Mouse (Mus musculus): ENCODE data around the gene Colca2.

Gene Colca2

GRCm38 (mm10) chr9:51278500-51279381 lies at the start of gene Colca2:
Colca2 (minus strand) TSS chr9:51278569.
- DNase-seq: peak; percentile 83

DNA sequence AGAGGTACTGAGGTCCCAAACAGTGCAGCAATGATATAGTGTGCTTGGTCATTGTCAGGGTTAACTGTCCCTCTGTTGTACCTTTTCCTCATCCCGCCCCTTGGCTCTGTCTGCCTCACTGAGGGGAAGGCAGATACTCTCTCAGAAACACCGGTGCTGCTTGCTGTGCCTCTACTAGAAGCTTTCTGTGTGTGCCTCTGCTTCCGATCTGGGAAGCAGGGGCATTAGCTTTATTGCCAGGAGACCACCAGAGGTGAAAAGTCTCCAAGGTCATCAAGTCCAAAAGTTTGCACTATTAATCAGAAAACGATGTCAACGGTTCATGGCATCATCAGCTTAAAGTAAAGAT lies 49.2 kb upstream of the Colca2 start:
- no peak for DNase-seq

GRCm38 (mm10) chr9:51326619-51327554 lies 48.5 kb upstream of the Colca2 start:
- no peak for DNase-seq

DNA sequence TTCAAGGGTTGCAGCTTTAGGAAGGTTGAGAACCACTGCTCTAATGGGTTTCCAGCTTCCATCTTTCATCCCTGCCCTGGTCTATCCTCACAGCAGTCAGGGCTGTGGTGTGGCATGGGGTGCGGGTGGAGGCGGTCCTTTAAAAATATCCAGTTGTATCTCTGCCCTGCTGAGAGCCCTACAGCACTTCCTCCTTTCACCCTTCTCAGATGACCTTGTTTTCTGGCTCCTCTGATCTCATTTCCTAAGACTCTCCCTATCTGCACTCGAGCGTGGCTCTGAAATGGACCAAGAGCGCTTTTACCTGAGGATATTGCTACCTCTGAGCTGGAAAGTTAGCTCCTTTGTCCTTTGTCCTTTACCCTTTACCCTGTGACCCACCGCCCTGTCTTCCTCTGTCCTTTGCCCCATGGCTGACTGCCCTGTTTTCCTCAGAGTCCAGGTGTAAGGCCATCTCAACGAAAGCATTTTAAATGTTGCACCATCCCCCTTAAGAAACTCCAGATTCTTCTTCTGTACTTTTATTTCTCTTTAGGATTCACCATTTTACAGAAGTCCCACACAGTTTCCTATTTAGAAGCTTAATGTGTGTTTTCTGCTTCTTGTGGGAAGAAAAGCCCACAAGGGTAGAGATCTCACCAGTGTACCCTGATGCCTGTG lies 46.2 kb upstream of the Colca2 start:
- no peak for DNase-seq

GRCm38 (mm10) chr9:51320096-51320495 lies 41.7 kb upstream of the Colca2 start:
- no peak for DNase-seq

- no peak for DNase-seq
Observed at GRCm38 (mm10) chr9:51318246-51318645, 39.9 kb upstream of the Colca2 start.

DNA sequence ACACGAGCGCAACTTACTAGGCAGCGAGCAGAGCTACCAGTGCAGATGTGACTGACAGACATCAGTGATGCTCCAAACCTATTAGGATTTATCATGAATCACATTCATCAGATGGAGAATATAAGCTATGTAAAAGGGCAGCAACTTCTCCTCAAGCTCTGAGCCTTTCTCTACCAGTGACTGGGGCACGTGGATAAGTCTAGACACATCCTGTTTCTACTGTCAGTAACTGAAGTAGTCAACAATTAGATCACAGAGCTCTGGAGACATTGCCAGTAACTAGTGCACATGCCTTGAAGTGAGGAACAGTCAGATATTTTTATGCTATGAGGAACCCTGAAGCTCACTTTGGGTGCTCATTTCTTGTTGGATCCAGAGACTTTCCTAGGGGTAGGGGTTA lies 39.0 kb upstream of the Colca2 start:
- no peak for DNase-seq

DNA sequence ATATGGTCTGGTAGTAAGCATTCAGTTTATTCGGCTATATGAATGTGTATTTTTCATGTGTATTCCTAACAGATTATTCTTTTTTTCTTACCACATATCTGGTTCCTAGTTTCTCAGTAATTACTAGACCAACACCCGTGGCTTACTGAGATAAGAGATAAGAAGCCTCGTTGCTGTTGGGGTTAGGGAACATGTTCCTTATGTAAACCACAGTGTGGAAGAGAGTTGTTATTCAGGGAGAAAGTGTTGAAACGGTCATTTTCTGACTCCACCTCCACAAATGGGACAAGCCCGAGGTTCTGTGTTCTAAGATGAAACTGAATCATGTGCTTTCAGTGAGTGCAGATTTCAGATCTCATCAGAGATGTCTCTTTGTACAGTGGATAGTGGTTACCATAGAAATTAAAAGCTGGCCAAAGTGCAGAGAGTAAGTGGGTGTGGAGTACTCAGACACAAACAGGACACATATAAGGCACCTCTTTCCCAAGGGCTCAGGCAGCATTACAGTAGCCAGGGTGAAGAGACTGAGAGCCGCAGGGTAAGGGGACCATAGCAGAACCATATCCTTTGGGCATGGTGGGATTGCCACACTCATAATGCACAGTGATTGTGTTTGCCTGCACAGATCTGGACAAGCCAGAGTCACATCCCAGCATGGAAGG lies 37.2 kb upstream of the Colca2 start:
- no peak for DNase-seq

DNA sequence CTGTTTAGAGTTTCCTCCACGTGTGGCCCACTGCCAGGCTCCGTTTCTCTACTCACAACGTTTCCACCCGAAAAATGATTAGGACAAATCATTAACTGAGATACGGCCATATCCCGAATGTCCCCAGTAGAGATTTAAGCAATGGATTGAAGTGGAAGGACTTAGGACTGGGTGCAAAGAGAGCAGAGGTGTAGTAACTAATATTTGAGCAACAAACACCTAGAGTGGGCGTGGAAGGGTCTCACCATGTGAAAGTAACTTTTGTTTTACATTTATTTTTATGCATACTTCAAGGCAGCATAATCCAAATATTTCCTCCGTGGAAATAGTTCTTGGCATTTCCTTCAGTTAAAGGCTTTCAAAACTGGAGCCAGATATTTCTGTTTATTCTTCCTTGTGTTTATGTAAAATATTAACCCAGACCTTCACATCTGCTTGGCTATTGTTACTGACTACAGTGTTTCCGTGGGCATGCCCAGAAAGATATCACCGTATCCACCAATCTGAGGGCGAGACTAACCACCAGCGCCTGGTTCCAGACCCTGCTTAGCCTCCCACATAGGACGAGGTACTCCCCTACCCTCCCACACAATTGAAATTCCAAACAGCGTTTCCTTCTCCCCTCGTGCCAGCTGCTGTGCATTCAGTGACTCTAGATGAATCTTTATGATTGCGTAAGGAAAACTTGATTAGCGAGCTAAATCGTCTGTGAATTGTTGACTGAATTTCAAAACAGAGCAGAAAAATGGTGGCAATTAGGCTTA lies 34.4 kb upstream of the Colca2 start:
- no peak for DNase-seq

DNA sequence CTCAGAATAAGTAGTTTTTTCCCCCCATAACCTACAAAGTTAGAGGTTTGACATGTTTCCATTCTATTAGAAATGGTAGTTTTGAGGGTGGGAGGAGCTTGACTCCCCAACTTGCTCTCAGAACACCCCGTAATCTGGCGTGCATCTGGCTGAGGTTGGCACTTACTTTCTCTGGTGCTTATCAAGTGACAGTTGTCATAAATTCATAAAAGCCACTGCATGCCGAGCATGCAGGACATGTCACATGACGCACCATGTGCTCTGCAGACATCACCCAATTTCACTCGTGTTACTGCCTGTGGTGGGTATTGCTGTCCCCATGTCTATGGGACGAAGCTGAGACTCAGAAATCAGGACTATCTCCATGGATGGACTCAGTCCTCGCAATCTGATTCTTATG lies 32.1 kb upstream of the Colca2 start:
- no peak for DNase-seq

DNA sequence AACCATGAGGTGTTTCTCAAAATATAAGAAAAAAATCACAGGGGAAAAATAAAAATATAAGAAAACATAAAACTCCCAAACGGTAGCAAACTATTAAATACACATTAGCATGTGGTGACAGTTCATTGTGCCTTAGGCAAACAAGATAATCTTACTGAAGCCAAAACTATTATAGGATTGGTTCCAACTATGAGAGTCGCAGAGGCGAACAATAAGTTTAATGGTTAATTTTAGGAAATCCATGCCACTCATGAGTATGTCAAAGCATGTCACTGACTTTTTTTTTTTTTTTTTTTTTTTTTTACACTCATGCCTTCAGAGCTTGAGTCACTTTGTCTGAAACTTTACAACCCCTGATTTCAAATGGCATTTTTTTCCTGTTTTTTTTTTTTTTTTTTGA lies 28.0 kb upstream of the Colca2 start:
- no peak for DNase-seq

- DNase-seq: no peak
Observed at GRCm38 (mm10) chr9:51305146-51305545, 26.8 kb upstream of the Colca2 start.

DNA sequence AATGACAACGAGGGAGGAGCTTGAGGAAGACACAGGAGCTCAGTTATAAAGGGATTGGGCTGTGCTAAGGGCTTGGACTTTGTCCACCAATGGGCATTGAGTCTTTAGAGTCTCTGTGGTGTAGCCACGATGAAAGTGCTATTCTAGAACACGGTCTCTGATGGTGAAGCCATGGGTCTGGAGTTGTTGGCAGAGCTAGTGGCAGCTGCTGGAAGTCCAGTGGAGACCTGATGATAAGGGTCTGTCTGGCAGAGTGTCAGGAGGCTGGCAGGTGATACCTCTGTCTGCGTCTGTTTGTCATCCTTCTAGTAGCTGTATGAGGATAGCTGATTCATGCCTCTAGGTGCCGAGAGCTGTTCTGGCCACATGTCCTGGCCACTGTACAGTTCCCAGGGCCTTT lies 25.6 kb upstream of the Colca2 start:
- DNase-seq: no peak

DNA sequence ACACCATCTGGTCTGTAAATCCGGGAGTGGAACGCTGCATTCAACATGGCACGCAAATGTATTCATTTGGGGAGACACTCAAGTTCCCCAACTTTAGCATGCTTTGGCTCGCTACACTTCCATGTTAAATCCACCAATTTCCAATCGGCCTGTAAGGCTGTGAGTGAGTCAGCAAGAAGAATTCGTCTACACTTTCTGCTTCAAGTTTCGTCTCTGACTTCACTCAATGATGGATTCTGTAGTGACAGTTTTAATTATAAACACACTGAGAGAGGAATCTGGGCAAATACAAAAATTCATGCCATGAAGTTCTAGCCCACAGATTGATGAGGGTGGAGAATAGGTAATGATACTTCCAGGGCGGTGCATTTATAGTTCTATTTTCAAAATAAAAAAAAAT lies 15.2 kb upstream of the Colca2 start:
- DNase-seq: no peak

GRCm38 (mm10) chr9:51292674-51293073 lies 14.3 kb upstream of the Colca2 start:
- peak; percentile 89 for DNase-seq

DNA sequence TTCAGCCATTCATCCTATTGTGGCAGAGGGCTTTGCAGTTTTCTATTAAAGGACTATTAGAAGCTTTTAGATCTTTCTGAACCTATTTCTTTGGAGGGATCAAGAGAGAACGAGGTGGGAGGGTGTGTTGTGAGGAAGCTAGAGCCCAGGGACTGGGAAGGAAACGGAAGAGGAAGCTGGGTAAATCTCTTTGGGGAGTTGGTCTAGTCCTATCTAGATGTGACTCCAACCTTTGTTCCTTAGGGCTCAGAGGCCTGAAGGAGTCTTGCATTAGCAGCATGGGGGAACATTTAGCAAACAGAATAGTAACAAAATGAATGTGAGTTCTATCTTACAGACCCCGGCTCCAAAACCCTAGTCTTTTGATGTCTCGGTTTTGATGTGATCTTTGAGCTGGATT lies 12.6 kb upstream of the Colca2 start:
- no peak for DNase-seq

DNA sequence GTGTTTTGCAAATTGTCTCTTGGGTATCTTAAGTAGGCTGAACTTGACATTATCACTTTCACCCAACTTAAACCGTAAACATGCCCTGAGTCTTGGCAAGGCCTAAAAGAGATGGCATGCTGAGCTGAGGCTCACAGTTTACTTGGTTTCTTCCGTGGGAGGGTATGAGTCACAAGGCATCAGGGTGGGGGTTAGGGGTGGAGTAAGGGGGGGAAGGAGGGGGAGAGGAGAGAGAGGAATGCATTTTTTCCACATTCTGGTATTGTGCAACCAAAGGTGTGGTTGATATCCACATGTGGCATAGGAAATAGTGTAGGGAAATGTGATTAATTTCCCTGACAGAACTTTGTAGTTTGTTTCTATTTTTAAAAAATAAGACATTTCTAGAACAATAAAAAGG lies 7.7 kb upstream of the Colca2 start:
- no peak for DNase-seq

GRCm38 (mm10) chr9:51277834-51278498 lies 403 bp downstream of the Colca2 start:
- peak; percentile 16 for DNase-seq

DNA sequence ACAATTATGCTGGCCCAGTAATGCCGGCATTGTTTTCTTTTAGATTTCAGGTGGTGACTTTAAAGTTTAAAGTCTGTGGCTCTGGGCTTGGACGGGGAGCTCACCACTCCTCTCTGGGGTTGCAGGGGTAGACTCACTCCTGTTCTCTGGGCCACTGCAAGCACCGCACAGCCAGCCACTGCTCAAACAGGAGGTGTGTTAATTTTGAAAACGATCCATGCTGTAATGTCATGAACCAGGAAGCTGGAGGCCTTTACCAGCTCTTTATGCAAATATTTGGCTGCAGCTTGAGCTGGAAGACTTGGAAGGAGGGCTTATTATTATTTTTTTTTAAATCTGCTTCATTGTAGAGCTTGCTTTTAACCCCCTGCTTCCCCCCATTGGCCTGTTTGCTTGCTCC lies 3.7 kb downstream of the Colca2 start:
- peak; percentile 7 for DNase-seq

GRCm38 (mm10) chr9:51273581-51274154 lies 4.7 kb downstream of the Colca2 start:
- DNase-seq: no peak

DNA sequence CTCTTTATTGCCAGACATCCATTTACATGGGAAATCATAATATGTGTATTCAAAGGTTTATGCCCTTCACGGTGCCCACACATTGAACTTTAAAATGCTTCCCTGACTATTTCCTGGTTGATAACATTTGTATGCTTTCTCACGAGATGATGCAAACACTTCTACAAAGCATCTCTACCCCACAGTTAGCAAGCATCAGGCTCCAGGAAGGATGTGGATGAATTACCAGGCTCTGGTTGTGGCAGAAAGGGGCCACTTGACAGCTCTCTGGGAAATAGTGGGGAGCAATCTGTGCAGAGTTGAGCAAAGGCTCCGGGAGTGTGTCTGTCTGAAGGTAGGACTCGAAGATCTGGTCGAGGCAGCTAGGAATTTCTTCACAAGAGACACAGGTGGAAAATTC lies 6.3 kb downstream of the Colca2 start:
- no peak for DNase-seq
